Mouse (Mus musculus): ENCODE results near the gene Srgap1.

Srgap1 gene

GRCm38 (mm10) chr10:122046904-122047726, at the start of gene Srgap1:
Srgap1 (minus strand) TSS chr10:122047315.
- peak; percentile 54 for DNase-seq

DNA sequence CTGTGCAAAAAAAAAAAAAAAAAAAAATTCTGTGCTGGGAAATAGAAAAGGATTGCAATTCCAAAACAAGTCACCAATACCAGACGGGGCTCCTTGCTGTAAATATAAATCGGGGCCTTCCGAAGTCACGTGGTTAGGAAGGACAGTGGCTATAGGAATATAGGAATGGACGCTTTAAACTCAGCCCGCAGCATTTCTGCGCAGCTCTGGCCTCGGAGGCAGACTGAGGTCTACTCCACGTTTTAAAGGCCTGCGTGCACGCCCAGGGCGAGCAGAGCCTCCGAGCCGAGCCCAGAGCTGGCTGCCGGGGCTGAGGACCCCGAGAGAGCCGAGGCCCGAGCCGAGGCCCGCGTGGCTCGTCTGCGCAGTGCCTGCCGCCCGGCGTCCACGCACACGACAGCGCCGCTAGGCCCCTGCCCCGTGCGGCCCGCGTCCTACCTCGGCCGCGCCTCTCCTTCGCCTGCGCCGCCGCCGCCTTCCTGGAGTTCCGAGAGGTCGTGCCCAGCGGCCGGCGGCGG, 49.4 kb upstream of the Srgap1 start:
- DNase-seq = no peak

GRCm38 (mm10) chr10:122090472-122090871, 43.4 kb upstream of the Srgap1 start:
- DNase-seq = no peak

GRCm38 (mm10) chr10:122081352-122081751, 34.2 kb upstream of the Srgap1 start:
- no peak for DNase-seq

GRCm38 (mm10) chr10:122069153-122069552, 22.0 kb upstream of the Srgap1 start:
- DNase-seq = no peak

GRCm38 (mm10) chr10:122055826-122056225, 8.7 kb upstream of the Srgap1 start:
- DNase-seq = no peak

- DNase-seq = peak; percentile 38
These were observed 7.4 kb upstream of the Srgap1 start for GRCm38 (mm10) chr10:122054535-122054934.

DNA sequence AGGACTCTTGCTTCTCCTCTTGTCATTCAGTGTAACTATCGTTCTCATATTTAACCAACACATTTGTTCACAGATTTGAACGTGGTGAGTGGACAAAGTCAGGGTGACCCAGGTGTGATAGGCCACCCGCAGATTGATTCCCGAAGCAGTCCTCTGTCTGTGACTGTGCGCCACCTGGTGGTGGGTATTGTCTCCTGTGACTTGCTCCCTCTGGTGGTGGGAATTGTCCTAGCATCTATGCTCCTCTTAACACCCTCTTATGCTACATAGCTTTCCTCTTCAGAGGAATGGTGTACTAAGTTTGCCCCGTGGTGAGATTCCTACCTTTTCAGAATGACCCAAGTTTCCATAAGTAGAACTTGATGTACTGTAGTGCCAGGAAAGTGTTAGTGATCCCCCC, 4.7 kb upstream of the Srgap1 start:
- peak; percentile 92 for DNase-seq

GRCm38 (mm10) chr10:122047727-122048365, 731 bp upstream of the Srgap1 start:
- DNase-seq = peak; percentile 82

DNA sequence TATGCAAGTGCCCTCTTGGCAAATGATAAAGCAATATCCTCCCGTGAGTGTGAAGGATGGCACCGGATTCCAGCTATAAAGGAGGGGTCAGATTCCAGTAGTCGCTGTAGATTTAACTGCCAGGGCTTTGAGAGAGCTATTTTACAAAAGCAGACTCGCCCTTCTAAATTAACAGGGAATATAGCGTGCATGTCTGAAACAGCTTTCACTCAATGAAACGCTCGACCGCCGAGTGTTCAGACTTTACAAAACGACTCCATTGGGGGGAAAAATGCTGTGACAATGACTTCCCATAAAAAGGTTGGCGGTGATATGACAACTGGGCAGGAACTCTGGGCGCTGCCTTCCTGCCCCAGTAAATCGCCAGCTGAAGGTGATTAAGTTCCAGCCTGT, 608 bp downstream of the Srgap1 start:
- no peak for DNase-seq

DNA sequence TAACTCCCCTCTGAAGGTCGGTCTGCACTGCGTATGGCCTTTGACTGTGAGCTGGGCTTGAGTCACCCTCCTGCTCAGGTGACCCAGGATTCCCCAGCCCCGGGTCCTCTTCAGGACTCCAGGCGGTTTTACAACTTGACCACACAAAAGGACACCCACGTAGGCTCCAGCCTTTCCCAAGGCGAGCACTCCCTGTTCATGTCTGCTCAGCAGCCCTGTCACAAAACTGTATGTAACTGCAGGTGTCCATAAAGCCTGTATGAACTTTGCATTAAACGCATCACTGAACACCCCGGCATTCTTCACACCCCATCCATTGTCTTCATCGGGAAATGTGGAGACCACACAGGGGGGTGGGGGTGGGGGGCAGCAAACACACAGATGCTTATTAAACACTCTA, 1.2 kb downstream of the Srgap1 start:
- DNase-seq = no peak

DNA sequence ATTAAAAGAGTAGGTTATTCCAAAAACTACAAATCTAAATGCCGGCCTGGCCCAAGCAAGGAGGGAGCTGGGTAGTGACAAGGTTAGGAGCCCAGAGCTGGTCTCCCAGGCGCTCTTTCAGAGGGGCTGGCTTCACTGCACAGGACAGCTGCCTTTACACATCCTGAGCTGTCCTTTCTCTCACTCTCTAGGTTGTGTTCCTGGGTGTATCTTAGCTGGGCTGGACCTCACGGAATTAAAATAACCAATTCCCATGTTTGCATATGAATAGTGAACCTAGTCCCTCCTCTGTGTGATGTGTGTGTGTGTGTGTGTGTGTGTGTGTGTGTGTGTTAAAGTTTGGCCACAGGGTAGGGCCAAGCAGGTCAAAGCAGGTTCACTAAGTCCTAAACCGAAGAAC, 2.2 kb downstream of the Srgap1 start:
- DNase-seq = no peak

- no peak for DNase-seq
These were observed 6.7 kb downstream of the Srgap1 start for GRCm38 (mm10) chr10:122040372-122040771.

DNA sequence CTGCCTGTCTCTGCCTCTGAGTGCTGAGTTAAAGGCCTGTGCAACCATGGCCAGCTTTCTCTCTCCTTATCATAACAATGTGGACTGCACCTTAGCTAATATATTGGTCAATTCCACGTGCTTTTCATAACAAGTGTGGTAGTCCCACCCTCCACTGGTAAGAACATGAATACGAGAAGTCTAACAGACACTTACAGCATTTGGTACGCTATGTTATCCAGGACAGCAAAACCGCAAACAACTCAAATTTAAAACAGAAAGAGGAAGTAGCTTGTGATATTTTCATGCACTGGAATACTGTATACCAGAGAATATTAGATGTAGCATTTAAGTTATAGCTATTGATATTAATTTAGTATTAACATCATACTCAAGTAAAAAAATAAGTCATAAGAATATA, 7.5 kb downstream of the Srgap1 start:
- DNase-seq = no peak

GRCm38 (mm10) chr10:122038554-122038953, 8.6 kb downstream of the Srgap1 start:
- DNase-seq = no peak

- DNase-seq = no peak
These were observed 13.8 kb downstream of the Srgap1 start for GRCm38 (mm10) chr10:122033271-122033670.

GRCm38 (mm10) chr10:122030420-122030819, 16.7 kb downstream of the Srgap1 start:
- no peak for DNase-seq

GRCm38 (mm10) chr10:122029738-122030137, 17.4 kb downstream of the Srgap1 start:
- no peak for DNase-seq

DNA sequence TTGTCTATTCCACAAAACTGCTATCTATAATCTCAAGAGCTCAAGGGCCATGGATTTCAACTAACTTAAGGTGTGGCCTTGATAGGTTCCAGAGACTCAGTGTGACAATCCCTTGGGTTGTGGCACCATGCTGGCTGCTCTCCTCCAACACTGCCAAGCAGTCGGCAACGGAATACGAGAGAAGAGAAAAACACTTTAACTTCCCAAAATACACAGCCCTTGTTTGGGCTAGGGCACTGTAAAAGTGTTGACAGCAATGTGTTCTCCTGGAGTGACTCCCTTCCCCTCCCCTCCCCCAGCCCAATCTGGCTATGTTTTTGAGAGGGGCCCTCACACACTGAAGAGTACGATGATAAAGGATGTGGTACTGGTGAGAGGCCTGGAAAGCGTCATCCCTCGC, 21.9 kb downstream of the Srgap1 start:
- no peak for DNase-seq

- DNase-seq = no peak
These were observed 26.2 kb downstream of the Srgap1 start for GRCm38 (mm10) chr10:122020906-122021305.

DNA sequence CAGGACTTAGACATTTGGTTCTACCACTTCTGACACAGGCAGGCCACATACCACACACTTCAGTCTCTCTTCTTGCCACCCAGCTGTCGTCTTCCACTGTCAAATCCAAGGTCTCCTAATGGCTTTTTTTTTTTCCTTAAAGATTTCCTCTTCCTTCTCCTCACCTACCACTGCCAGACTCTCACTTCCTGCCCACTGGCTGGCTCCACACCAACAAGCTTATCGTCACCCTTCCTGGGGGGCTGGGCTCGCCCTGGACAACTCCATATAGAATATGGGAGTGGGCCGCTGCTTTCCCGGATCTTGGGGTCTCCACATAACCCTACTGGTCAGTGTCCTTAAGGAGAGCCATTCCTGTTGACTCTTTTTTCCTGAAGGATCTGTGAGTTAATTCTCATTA, 26.9 kb downstream of the Srgap1 start:
- no peak for DNase-seq

GRCm38 (mm10) chr10:122018594-122019048, 28.5 kb downstream of the Srgap1 start:
- DNase-seq = no peak

DNA sequence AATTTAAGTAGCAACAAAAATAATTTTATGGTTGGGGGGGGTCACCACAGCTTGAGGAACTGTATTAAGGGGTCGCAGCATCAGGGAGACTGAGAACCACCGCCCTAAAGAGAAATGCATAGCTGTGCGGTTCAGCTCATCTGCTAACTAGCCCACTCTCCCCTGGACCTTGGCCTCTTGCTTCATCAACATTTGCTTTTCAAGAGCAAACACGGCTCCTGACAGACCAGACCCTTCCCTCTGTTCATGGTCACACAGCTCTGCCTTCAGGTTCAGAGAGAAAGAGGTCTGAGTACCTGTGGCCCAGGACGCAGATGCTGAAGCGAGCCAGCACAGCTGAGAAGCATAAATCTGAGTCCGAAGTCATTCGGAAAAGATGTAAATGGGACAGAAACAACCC, 29.4 kb downstream of the Srgap1 start:
- no peak for DNase-seq

DNA sequence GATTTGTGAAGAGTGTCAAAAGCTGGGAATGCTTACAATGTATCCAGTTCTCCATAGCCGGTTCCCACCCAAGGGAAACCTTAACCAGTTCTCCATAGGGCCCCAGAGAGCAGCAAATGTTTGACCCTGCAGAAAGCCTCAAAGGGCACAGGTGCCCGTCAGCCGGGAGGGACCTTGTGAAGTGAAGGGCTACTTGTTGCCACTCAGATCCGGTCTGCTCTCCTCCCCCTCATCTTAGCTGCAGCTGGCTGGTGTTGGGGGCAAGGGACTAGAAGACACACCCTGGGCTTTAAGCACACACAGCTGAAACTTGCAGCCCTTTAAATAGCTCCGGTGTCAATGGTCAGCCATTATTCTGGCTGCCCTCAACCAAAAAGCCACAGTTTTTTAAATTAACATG, 30.1 kb downstream of the Srgap1 start:
- DNase-seq = no peak
